Mouse (Mus musculus): ENCODE results near the gene 1520401A03Rik. TPM values are rescaled to one million over a fixed set of nuclear protein-coding genes. Genes with fewer than 3 reads are reported as not detected.
A peak's percentile ranks its signal among the peaks of the same experiment; 100 is the strongest.
"Not testable (repeated sequence)": the region's sequence is repeated elsewhere in the genome, so short reads cannot be mapped to it uniquely, and the experiment has no call there.

Gene 1520401A03Rik
- polyA plus RNA-seq (2014; fragmentation: Nextera tagmentation; extraction: Ambion mirVana) = 0.09 and 0.18 TPM in 2 replicates

GRCm38 (mm10) chr17:23722376-23723125 is at the start of gene 1520401A03Rik:
1520401A03Rik (minus strand) TSS chr17:23722783.
- Histone ChIP-seq H3K27ac (no peak within 1 kb of the TSS), H3K4me3 (replicated peaks; ENCODE audit: low read length) (no peak within 1 kb of the TSS), H3K4me2 (replicated peaks) (no peak within 1 kb of the TSS), H3K4me1 (replicated peaks; ENCODE audit: control insufficient read depth, insufficient read depth, low read length) (peaks cover 3% of the 10 kb centered on the region; the same call in 1 of the 2 replicates), H3K36me3 (replicated peaks; ENCODE audit: control insufficient read depth, insufficient read depth) (no peaks in the 10 kb centered on the region), H3K27me3 (ENCODE audit: control insufficient read depth, insufficient read depth, low read length) (no peaks in the 10 kb centered on the region), H3K9ac (no peak within 1 kb of the TSS), H3K9me3 (ENCODE audit: control insufficient read depth, low read length) (no peaks in the 10 kb centered on the region)
- WGBS = 70% methylated on average over 7 of the region's 7 CpGs
- ATAC-seq (ENCODE audit: low FRiP score) (no peak), DNase-seq (ENCODE audit: low spot score) (no peak)

- not testable (repeated sequence) for H3K9me3 ChIP-seq (ENCODE audit: control insufficient read depth, low read length); DNase-seq (ENCODE audit: low spot score); ATAC-seq (ENCODE audit: low FRiP score); H3K27me3 ChIP-seq (ENCODE audit: control insufficient read depth, insufficient read depth, low read length)
- Histone ChIP-seq H3K4me3 (replicated peaks; ENCODE audit: low read length) (peak overlapping the region; percentile 68), H3K36me3 (replicated peaks; ENCODE audit: control insufficient read depth, insufficient read depth) (peaks cover 11% of the 10 kb centered on the region; the same call in 1 of the 2 replicates), H3K9ac (peak overlapping the region; percentile 45), H3K4me2 (replicated peaks) (peak overlapping the region; percentile 58), H3K4me1 (replicated peaks; ENCODE audit: control insufficient read depth, insufficient read depth, low read length) (peaks cover 17% of the 10 kb centered on the region), H3K27ac (peak overlapping the region; percentile 58)
- WGBS = 90% methylated on average over 2 of the region's 2 CpGs
These were observed 49.6 kb upstream of the 1520401A03Rik start for GRCm38 (mm10) chr17:23772219-23772556.

- Histone ChIP-seq H3K36me3 (replicated peaks; ENCODE audit: control insufficient read depth, insufficient read depth) (peaks cover 11% of the 10 kb centered on the region; the same call in 1 of the 2 replicates), H3K4me3 (replicated peaks; ENCODE audit: low read length) (peak within 1 kb of the TSS; percentile 68), H3K4me2 (replicated peaks) (peak within 1 kb of the TSS; percentile 68), H3K9me3 (ENCODE audit: control insufficient read depth, low read length) (no peaks in the 10 kb centered on the region), H3K4me1 (replicated peaks; ENCODE audit: control insufficient read depth, insufficient read depth, low read length) (peaks cover 17% of the 10 kb centered on the region), H3K9ac (peak within 1 kb of the TSS; percentile 85), H3K27ac (peak within 1 kb of the TSS; percentile 82), H3K27me3 (ENCODE audit: control insufficient read depth, insufficient read depth, low read length) (no peaks in the 10 kb centered on the region)
- 4% methylated on average over 53 of the region's 58 CpGs for WGBS
- ATAC-seq (ENCODE audit: low FRiP score) = peak; percentile 98
- peak; percentile 98 for DNase-seq (ENCODE audit: low spot score)
These were observed 49.0 kb upstream of the 1520401A03Rik start, which contains the start of gene Flywch1 for GRCm38 (mm10) chr17:23771284-23772218. Flywch1 (minus strand) TSS chr17:23771602.

DNA sequence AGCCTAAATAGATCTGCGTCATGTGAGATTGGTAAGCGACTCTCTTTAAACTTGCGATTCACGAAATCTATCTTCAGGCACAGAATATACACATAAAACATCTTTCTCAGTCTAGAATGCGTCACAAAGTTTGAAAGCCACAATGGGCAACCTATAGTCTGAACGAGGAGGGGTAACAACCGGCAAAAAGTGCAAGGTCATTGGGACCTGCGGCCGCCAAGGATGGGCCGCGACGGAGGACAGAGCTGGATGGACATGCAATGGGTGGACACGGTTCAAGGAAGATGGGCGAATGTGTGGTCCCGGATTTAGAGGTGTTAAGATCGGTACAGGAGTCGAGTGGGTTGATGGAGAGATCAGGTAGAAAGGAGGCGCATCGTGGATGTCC is 48.3 kb upstream of the 1520401A03Rik start:
- WGBS = under 1% methylated on average over 19 of the region's 19 CpGs
- H3K27ac ChIP-seq = peak overlapping the region; percentile 82
- H3K4me1 ChIP-seq (replicated peaks; ENCODE audit: control insufficient read depth, insufficient read depth, low read length) = peaks cover 17% of the 10 kb centered on the region
- ATAC-seq (ENCODE audit: low FRiP score) (no peak), DNase-seq (ENCODE audit: low spot score) (peak; percentile 44)
- H3K27me3 ChIP-seq (ENCODE audit: control insufficient read depth, insufficient read depth, low read length) = no peaks in the 10 kb centered on the region
- peaks cover 11% of the 10 kb centered on the region; the same call in 1 of the 2 replicates for H3K36me3 ChIP-seq (replicated peaks; ENCODE audit: control insufficient read depth, insufficient read depth)
- H3K9me3 ChIP-seq (ENCODE audit: control insufficient read depth, low read length) = no peaks in the 10 kb centered on the region
- peak overlapping the region; percentile 68 for H3K4me3 ChIP-seq (replicated peaks; ENCODE audit: low read length)
- peak overlapping the region; percentile 68 for H3K4me2 ChIP-seq (replicated peaks)
- H3K9ac ChIP-seq = peak overlapping the region; percentile 85

GRCm38 (mm10) chr17:23770493-23770892 is 47.9 kb upstream of the 1520401A03Rik start:
- WGBS = 6% methylated on average over 2 of the region's 2 CpGs
- H3K4me1 ChIP-seq (replicated peaks; ENCODE audit: control insufficient read depth, insufficient read depth, low read length) = peaks cover 17% of the 10 kb centered on the region
- H3K9me3 ChIP-seq (ENCODE audit: control insufficient read depth, low read length) = no peaks in the 10 kb centered on the region
- peak overlapping the region; percentile 85 for H3K9ac ChIP-seq
- ATAC-seq (ENCODE audit: low FRiP score) = no peak
- peak overlapping the region; percentile 68 for H3K4me2 ChIP-seq (replicated peaks)
- H3K36me3 ChIP-seq (replicated peaks; ENCODE audit: control insufficient read depth, insufficient read depth) = peaks cover 11% of the 10 kb centered on the region; the same call in 1 of the 2 replicates
- H3K27ac ChIP-seq = peak overlapping the region; percentile 82
- H3K4me3 ChIP-seq (replicated peaks; ENCODE audit: low read length) = peak overlapping the region; percentile 68
- peak; percentile 45 for DNase-seq (ENCODE audit: low spot score)
- H3K27me3 ChIP-seq (ENCODE audit: control insufficient read depth, insufficient read depth, low read length) = no peaks in the 10 kb centered on the region

GRCm38 (mm10) chr17:23762976-23763375 is 40.4 kb upstream of the 1520401A03Rik start:
- DNase-seq (ENCODE audit: low spot score) (no peak), ATAC-seq (ENCODE audit: low FRiP score) (0 out of 2 replicates have a peak, but pooled peaks have one; percentile 7)
- Histone ChIP-seq H3K36me3 (replicated peaks; ENCODE audit: control insufficient read depth, insufficient read depth) (peaks cover 66% of the 10 kb centered on the region), H3K9ac (no peak overlapping the region), H3K27me3 (ENCODE audit: control insufficient read depth, insufficient read depth, low read length) (no peaks in the 10 kb centered on the region), H3K9me3 (ENCODE audit: control insufficient read depth, low read length) (no peaks in the 10 kb centered on the region), H3K27ac (no peak overlapping the region), H3K4me3 (replicated peaks; ENCODE audit: low read length) (no peak overlapping the region), H3K4me1 (replicated peaks; ENCODE audit: control insufficient read depth, insufficient read depth, low read length) (no peaks in the 10 kb centered on the region), H3K4me2 (replicated peaks) (no peak overlapping the region)
- WGBS = 79% methylated on average over 11 of the region's 11 CpGs

DNA sequence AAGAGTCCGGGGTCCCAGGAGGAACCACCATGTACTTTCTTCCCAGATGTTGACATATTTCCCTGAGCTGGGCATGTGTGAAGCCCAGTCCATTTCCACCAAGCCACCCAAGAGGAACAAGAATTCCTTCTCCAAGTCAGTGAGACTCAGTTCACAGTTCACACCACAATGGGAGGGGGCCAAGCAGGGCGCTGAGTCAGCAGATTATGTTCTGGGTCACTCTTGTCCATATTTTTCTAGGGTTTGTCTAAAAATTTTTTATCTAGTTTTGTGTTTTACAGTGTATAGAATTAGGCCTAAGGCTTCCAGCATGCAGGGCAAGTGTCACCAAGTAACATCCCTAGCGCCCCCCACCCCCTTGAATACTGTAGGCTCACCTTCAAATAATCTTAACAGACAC is 38.6 kb upstream of the 1520401A03Rik start:
- Histone ChIP-seq H3K9ac (no peak overlapping the region), H3K4me2 (replicated peaks) (no peak overlapping the region), H3K4me3 (replicated peaks; ENCODE audit: low read length) (no peak overlapping the region), H3K4me1 (replicated peaks; ENCODE audit: control insufficient read depth, insufficient read depth, low read length) (no peaks in the 10 kb centered on the region), H3K27ac (no peak overlapping the region), H3K27me3 (ENCODE audit: control insufficient read depth, insufficient read depth, low read length) (no peaks in the 10 kb centered on the region), H3K36me3 (replicated peaks; ENCODE audit: control insufficient read depth, insufficient read depth) (peaks cover 82% of the 10 kb centered on the region), H3K9me3 (ENCODE audit: control insufficient read depth, low read length) (no peaks in the 10 kb centered on the region)
- WGBS = 97% methylated on average over 3 of the region's 3 CpGs
- DNase-seq (ENCODE audit: low spot score) (no peak), ATAC-seq (ENCODE audit: low FRiP score) (no peak)

- Histone ChIP-seq H3K9me3 (ENCODE audit: control insufficient read depth, low read length) (no peaks in the 10 kb centered on the region), H3K36me3 (replicated peaks; ENCODE audit: control insufficient read depth, insufficient read depth) (peaks cover 91% of the 10 kb centered on the region), H3K4me3 (replicated peaks; ENCODE audit: low read length) (no peak overlapping the region), H3K27me3 (ENCODE audit: control insufficient read depth, insufficient read depth, low read length) (no peaks in the 10 kb centered on the region), H3K9ac (no peak overlapping the region), H3K4me1 (replicated peaks; ENCODE audit: control insufficient read depth, insufficient read depth, low read length) (no peaks in the 10 kb centered on the region), H3K27ac (no peak overlapping the region), H3K4me2 (replicated peaks) (no peak overlapping the region)
- DNase-seq (ENCODE audit: low spot score) = no peak
- ATAC-seq (ENCODE audit: low FRiP score) = no peak
- 92% methylated on average over 9 of the region's 9 CpGs for WGBS
These were observed 37.6 kb upstream of the 1520401A03Rik start for GRCm38 (mm10) chr17:23760231-23760630.

- Histone ChIP-seq H3K4me1 (replicated peaks; ENCODE audit: control insufficient read depth, insufficient read depth, low read length) (no peaks in the 10 kb centered on the region), H3K9me3 (ENCODE audit: control insufficient read depth, low read length) (no peaks in the 10 kb centered on the region), H3K4me2 (replicated peaks) (no peak overlapping the region), H3K4me3 (replicated peaks; ENCODE audit: low read length) (no peak overlapping the region), H3K27me3 (ENCODE audit: control insufficient read depth, insufficient read depth, low read length) (no peaks in the 10 kb centered on the region), H3K9ac (no peak overlapping the region), H3K27ac (no peak overlapping the region), H3K36me3 (replicated peaks; ENCODE audit: control insufficient read depth, insufficient read depth) (peaks cover 97% of the 10 kb centered on the region)
- 62% methylated on average over 8 of the region's 8 CpGs for WGBS
- DNase-seq (ENCODE audit: low spot score) (no peak), ATAC-seq (ENCODE audit: low FRiP score) (no peak)
These were observed 36.2 kb upstream of the 1520401A03Rik start for GRCm38 (mm10) chr17:23758801-23759200.

All from hindbrain, embryonic 14.5 days (tissue).